Mouse (Mus musculus): Measurements from ENCODE around the gene Hivep3.

DNA sequence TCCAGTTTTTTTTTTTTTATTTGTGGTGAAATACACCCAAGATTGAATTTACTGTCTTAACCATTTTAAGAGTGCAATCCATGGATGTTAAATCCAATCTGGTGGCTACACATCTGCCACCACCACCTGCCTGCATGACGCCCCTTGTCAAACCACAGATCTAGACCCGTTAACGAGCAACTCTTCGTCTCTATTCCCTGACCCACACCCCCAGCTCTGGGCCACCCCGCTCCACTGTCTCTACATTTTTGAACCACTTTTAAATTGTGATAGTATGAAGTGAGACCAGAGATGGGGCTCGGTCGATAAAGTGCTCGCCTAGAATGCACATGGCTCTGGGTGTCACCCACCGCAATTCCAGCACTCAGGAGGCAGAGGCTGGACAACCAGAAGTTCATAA is 322.9 kb downstream of the Hivep3 start:
- TF ChIP-seq RCOR1 (conservative IDR thresholded peaks at IDR 0.05; ENCODE audit: low read depth, low read length) (no peak), CTCF (conservative IDR thresholded peaks at IDR 0.05 in 1 of 2, IDR thresholded peaks at IDR 0.05 in 1 of 2; ENCODE audit: low read depth in 2 of 2, low read length in 2 of 2) (no peak), POLR2A (IDR thresholded peaks at IDR 0.05; ENCODE audit: low read depth, low read length) (0 out of 2 replicates have a peak, but pooled peaks have one; percentile 10), GABPA (IDR thresholded peaks at IDR 0.05; ENCODE audit: insufficient replicate concordance, low read depth, low read length) (no peak), TCF12 (IDR thresholded peaks at IDR 0.05; ENCODE audit: low read depth, low read length) (no peak), MEF2A (IDR thresholded peaks at IDR 0.05; ENCODE audit: borderline replicate concordance, low read depth, low read length) (no peak), CHD2 (IDR thresholded peaks at IDR 0.05; ENCODE audit: low read length) (no peak), ETS1 (conservative IDR thresholded peaks at IDR 0.05; ENCODE audit: low read depth, low read length) (no peak), SIN3A (IDR thresholded peaks at IDR 0.05; ENCODE audit: low read length) (0 out of 2 replicates have a peak, but pooled peaks have one; percentile 30), NELFE (IDR thresholded peaks at IDR 0.05; ENCODE audit: low read depth, low read length) (no peak), MAX (IDR thresholded peaks at IDR 0.05; ENCODE audit: low read length) (no peak), ZC3H11A (IDR thresholded peaks at IDR 0.05; ENCODE audit: low read depth, low read length) (no peak), USF2 (conservative IDR thresholded peaks at IDR 0.05; ENCODE audit: low read depth, low read length) (no peak)
